9 mouse cellular contexts compared by ENCODE assay signal in genomic region chr14:55116425-55117200, GRCm38 (mm10). TPM values are rescaled to one million over a fixed set of nuclear protein-coding genes. Genes with fewer than 3 reads are reported as not detected.
DNase-seq lines count a peak whose midpoint lies in the region; ATAC-seq and TF ChIP-seq lines count a peak whose summit lies in the region.
"Had no signal": no experiment of that assay in that cellular context is flagged by ENCODE, and none has a peak within 500 bp of the region (broad histone marks: within the 10 kb centered on the region; RNA-seq: fewer than 3 reads in every experiment).

Gene Jph4 (minus strand): TSS chr14:55116935.

- H3K36me3 ChIP-seq in kidney, embryonic 15.5 days = no peaks in the 10 kb centered on the region
- H3K36me3 ChIP-seq in hindbrain, embryonic 11.5 days (ENCODE audit: control insufficient read depth, insufficient read depth, low read length) = no peaks in the 10 kb centered on the region
- no peaks in the 10 kb centered on the region for H3K36me3 ChIP-seq in limb, embryonic 12.5 days
- H3K36me3 ChIP-seq in stomach, postnatal 0 days (ENCODE audit: control insufficient read depth, insufficient read depth, low read length) = no peaks in the 10 kb centered on the region

- no peak within 1 kb of the TSS for H3K27ac ChIP-seq in kidney, embryonic 15.5 days
- peak within 1 kb of the TSS; percentile 49; the same call in 1 of the 2 replicates for H3K27ac ChIP-seq in hindbrain, embryonic 11.5 days (ENCODE audit: low read depth, low read length)
- no peak within 1 kb of the TSS for H3K27ac ChIP-seq in limb, embryonic 12.5 days
- H3K27ac ChIP-seq in stomach, postnatal 0 days (replicated peaks) = no peak within 1 kb of the TSS; the same call in 1 of the 2 replicates

- no peak for TF ChIP-seq EP300 in stomach, postnatal 0 days (optimal IDR thresholded peaks at IDR 0.05)

- TF ChIP-seq CTCF in stomach, postnatal 0 days (IDR thresholded peaks at IDR 0.05; ENCODE audit: low read depth) = no peak

- peak within 1 kb of the TSS; percentile 63 for H3K4me3 ChIP-seq in kidney, embryonic 15.5 days (replicated peaks)
- peak within 1 kb of the TSS; percentile 65 for H3K4me3 ChIP-seq in hindbrain, embryonic 11.5 days (ENCODE audit: low read depth, low read length)
- H3K4me3 ChIP-seq in limb, embryonic 12.5 days (replicated peaks) = peak within 1 kb of the TSS; percentile 67
- peak within 1 kb of the TSS; percentile 57 for H3K4me3 ChIP-seq in stomach, postnatal 0 days (ENCODE audit: low read depth, low read length)

- ATAC-seq in kidney, embryonic 15.5 days (replicated peaks; ENCODE audit: low FRiP score) = no peak
- ATAC-seq in hindbrain, embryonic 11.5 days (ENCODE audit: low FRiP score) = peak; percentile 22; the same call in 1 of the 2 replicates
- no peak for ATAC-seq in limb, embryonic 12.5 days (ENCODE audit: insufficient number of reproducible peaks, insufficient read depth, low FRiP score, low TSS enrichment, low read depth)
- ATAC-seq in stomach, postnatal 0 days (ENCODE audit: low FRiP score, low TSS enrichment) = no peak
- no peak for ATAC-seq in inflammation-experienced regulatory T-cells, adult 6 months

- H3K9me3 ChIP-seq in kidney, embryonic 15.5 days (replicated peaks) = no peaks in the 10 kb centered on the region
- no peaks in the 10 kb centered on the region for H3K9me3 ChIP-seq in hindbrain, embryonic 11.5 days (ENCODE audit: control insufficient read depth, low read length)
- H3K9me3 ChIP-seq in limb, embryonic 12.5 days = no peaks in the 10 kb centered on the region
- no peaks in the 10 kb centered on the region for H3K9me3 ChIP-seq in stomach, postnatal 0 days (ENCODE audit: control insufficient read depth, low read length)

- H3K4me2 ChIP-seq in kidney, embryonic 15.5 days = peak within 1 kb of the TSS; percentile 100
- H3K4me2 ChIP-seq in hindbrain, embryonic 11.5 days (replicated peaks; ENCODE audit: low read depth, low read length) = peak within 1 kb of the TSS; percentile 99
- H3K4me2 ChIP-seq in limb, embryonic 12.5 days = peak within 1 kb of the TSS; percentile 100
- H3K4me2 ChIP-seq in stomach, postnatal 0 days (replicated peaks; ENCODE audit: low read depth) = peak within 1 kb of the TSS; percentile 100

- DNase-seq in kidney, adult 9 months = no peak
- DNase-seq in cerebellum, adult 9-10 months = peak; percentile 89
- peak; percentile 35 for DNase-seq in hindbrain, embryonic 11.5 days (ENCODE audit: low spot score)
- no peak for DNase-seq in stomach, postnatal 0 days (ENCODE audit: low spot score)
- no peak for DNase-seq in spleen, postnatal 10 days (ENCODE audit: low spot score in 2 of 2)

- H3K4me1 ChIP-seq in kidney, embryonic 15.5 days = peaks cover 33% of the 10 kb centered on the region
- peaks cover 9% of the 10 kb centered on the region; the same call in 1 of the 2 replicates for H3K4me1 ChIP-seq in hindbrain, embryonic 11.5 days (replicated peaks; ENCODE audit: control insufficient read depth, insufficient read depth, low read length)
- H3K4me1 ChIP-seq in limb, embryonic 12.5 days (replicated peaks) = peaks cover 34% of the 10 kb centered on the region
- H3K4me1 ChIP-seq in stomach, postnatal 0 days (replicated peaks; ENCODE audit: control insufficient read depth, insufficient read depth) = peaks cover 4% of the 10 kb centered on the region; the same call in 1 of the 2 replicates

- 6% methylated on average over 21 of the region's 21 CpGs for WGBS in kidney, embryonic 15.5 days
- WGBS in hindbrain, embryonic 11.5 days = 5% methylated on average over 21 of the region's 21 CpGs
- WGBS in limb, embryonic 12.5 days = 3% methylated on average over 21 of the region's 21 CpGs
- WGBS in stomach, postnatal 0 days = 11% methylated on average over 21 of the region's 21 CpGs

- peaks cover 65% of the 10 kb centered on the region for H3K27me3 ChIP-seq in kidney, embryonic 15.5 days
- peaks cover 40% of the 10 kb centered on the region for H3K27me3 ChIP-seq in hindbrain, embryonic 11.5 days (ENCODE audit: control insufficient read depth, insufficient read depth, low read length)
- H3K27me3 ChIP-seq in limb, embryonic 12.5 days = peaks cover 63% of the 10 kb centered on the region
- H3K27me3 ChIP-seq in stomach, postnatal 0 days (ENCODE audit: control insufficient read depth, insufficient read depth, low read length) = peaks cover 6% of the 10 kb centered on the region; the same call in 1 of the 2 replicates

- 0 out of 2 replicates have a peak within 1 kb of the TSS, but pooled peaks have one; percentile 17 for H3K9ac ChIP-seq in kidney, embryonic 15.5 days
- peak within 1 kb of the TSS; percentile 69 for H3K9ac ChIP-seq in hindbrain, embryonic 11.5 days (ENCODE audit: low read depth, low read length)
- H3K9ac ChIP-seq in limb, embryonic 12.5 days (replicated peaks) = no peak within 1 kb of the TSS
- H3K9ac ChIP-seq in stomach, postnatal 0 days (ENCODE audit: low read length) = no peak within 1 kb of the TSS

RNA-seq across cellular contexts. Expression of gene Jph4, which starts in this region (rescaled TPM):
- 0.59 and 1.2 TPM in 2 replicates for polyA plus RNA-seq in kidney, embryonic 15.5 days (2015; fragmentation: Nextera tagmentation; extraction: Ambion mirVana)
- 2.8 and 3.3 TPM in 2 replicates for polyA plus RNA-seq in hindbrain, embryonic 11.5 days (2014; fragmentation: Nextera tagmentation; extraction: Ambion mirVana)
- 0.69 and 0.78 TPM in 2 replicates for polyA plus RNA-seq in limb, embryonic 12.5 days (2016; fragmentation: Nextera tagmentation; extraction: Ambion mirVana)
- polyA plus RNA-seq in stomach, postnatal 0 days (2015; fragmentation: Nextera tagmentation; extraction: Ambion mirVana) = 0.82 and 1.0 TPM in 2 replicates
- polyA plus RNA-seq in inflammation-experienced regulatory T-cells, adult 6 months (2017; shearing (Covaris generic)) = not detected
- polyA plus RNA-seq: liver, adult 2 months had no signal

Comparison
In these comparisons a context has a peak if more than half of its experiments do, and no peak if none do; other contexts are left out.
1. H3K9ac ChIP-seq: peak in kidney, embryonic 15.5 days (single experiment) and hindbrain, embryonic 11.5 days (single experiment); none in limb, embryonic 12.5 days (single experiment) and stomach, postnatal 0 days (single experiment).
2. DNase-seq: peak in cerebellum, adult 9-10 months (single experiment) and hindbrain, embryonic 11.5 days (single experiment); none in kidney, adult 9 months (single experiment), stomach, postnatal 0 days (single experiment) and spleen, postnatal 10 days (0 of 2).
3. Peak in every context shown above with its lines, with median percentiles within 50 percentile points of each other: H3K4me2 ChIP-seq and H3K4me3 ChIP-seq.